Mouse (Mus musculus) left cerebral cortex, adult 2 months (tissue): ENCODE data around the gene Gclm. TPM values are rescaled to one million over a fixed set of nuclear protein-coding genes. Genes with fewer than 3 reads are reported as not detected.
"Not testable (repeated sequence)": the region's sequence is repeated elsewhere in the genome, so short reads cannot be mapped to it uniquely, and the experiment has no call there.

Source experiments
- DNase-seq, 2 experiments: peaks; one replicate each; pipeline ENCODE4 v3.0.0; 2021 to 2022; ENCODE audit warnings: low spot score in 2 of 2, mixed read lengths in 1 of 2; ENCODE audit errors: extremely low spot score in 1 of 2
- H3K27ac ChIP-seq: fragments of 200-600 bp; 2 replicates; pipeline ENCODE4 v1.8.1; 2022
- H3K4me3 ChIP-seq: fragments of 200-600 bp; 2 replicates; pipeline ENCODE4 v1.8.1; 2022
- CTCF ChIP-seq: fragments of 200-600 bp; IDR thresholded peaks from 2 replicates; pipeline ENCODE4 v1.8.1; 2022; ENCODE audit warnings: antibody characterized with exemption, mild to moderate bottlenecking, moderate library complexity
- intact Hi-C: fragments of 180-260 bp; cut with DNase I; formaldehyde crosslinking; loops from one replicate; pipeline ENCODE4 v1.15.1; 2025
- total RNA-seq, 2 experiments: library from RNA; stranded (reverse); gene quantifications; 2 replicates each; pipeline ENCODE4 v1.2.3; 2021

Gclm gene
- total RNA-seq, 2 experiments from 2014 or later, result 60.5 to 67.3 TPM

DNA sequence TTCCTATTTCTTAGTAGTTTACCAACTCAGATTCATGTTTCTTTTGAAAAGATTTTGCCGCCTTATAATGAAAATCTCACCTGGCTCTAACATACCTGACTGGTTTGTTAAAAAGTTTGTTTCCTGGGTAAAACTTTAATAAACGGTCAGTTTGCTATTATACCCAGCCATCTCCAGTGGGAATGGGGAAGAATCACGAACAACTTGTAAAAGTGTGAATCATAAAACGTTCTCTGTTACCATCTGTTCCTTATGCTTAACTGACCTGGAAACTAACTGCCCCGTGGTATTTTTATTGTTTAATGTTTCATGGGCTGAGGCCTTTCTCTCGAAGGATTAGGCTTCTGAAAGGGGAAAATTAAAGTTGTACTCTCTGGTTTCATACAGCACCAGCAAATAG, 598 bp upstream of the Gclm start:
- DNase-seq, result no peak
- Histone ChIP-seq H3K27ac (peak overlapping the region; percentile 66), H3K4me3 (peak overlapping the region; percentile 42)
- intact Hi-C loops, result loop anchor here (1.0 to 5.0 kb wide), 4 partner anchors 29 to 357 kb away; no protein-coding TSS in a partner anchor
- TF ChIP-seq CTCF, result no peak

- Histone ChIP-seq H3K4me3 (peak overlapping the region; percentile 96), H3K27ac (peak overlapping the region; percentile 84)
- DNase-seq, result peak in 1 of 2 experiments; percentile 52
- intact Hi-C loops, result loop anchor here (1.0 to 5.0 kb wide), 4 partner anchors 27 to 359 kb away; no protein-coding TSS in a partner anchor
- peak; percentile 15 for TF ChIP-seq CTCF
Measured at GRCm38 (mm10) chr3:122245878-122246332, 548 bp downstream of the Gclm start.

GRCm38 (mm10) chr3:122246406-122246805, 1.0 kb downstream of the Gclm start:
- no peak for DNase-seq
- intact Hi-C loops, result loop anchor here (5.0 kb wide), 2 partner anchors 54 to 359 kb away; no protein-coding TSS in a partner anchor
- no peak for TF ChIP-seq CTCF
- peak overlapping the region; percentile 84; the same call in 1 of the 2 replicates for H3K27ac ChIP-seq
- peak overlapping the region; percentile 96 for H3K4me3 ChIP-seq

DNA sequence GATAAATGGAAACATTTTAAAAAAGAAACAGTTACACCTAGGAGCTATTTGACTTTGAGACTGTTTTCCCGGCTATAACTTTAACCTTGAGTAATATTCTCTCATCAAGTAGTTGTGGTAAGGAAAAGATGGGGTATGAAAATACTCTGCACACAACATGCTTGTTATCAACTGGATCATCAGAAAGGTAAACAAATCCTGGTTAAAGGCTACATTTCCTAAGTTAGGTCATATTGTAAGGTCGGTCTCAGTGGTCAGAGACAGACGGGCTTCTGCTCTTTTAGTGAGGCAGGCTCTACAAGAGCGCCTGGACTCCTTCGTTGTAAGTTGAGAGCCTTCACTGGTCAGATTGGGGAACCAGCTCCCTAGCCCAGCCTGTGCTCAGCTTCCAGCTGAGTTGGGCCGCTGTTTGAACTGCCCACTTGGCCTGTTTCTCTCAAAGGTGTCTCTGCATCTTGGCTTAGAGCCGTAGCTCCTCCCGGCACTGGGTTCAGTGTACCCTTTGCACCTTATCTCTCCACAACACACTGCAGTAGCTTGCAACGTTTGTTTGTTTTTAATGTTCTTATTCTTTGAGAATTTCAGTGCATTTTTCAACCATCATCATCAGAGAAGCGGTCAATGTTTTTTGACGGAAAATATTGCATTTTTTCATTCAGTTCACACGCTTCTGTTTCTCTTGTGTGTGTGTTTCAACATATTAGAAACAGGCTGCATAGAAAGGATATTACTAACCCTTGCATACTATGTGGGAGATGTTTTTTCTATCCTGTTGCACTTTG, 1.8 kb downstream of the Gclm start:
- Histone ChIP-seq H3K27ac (no peak overlapping the region), H3K4me3 (peak overlapping the region; percentile 96)
- TF ChIP-seq CTCF, result no peak
- DNase-seq, result no peak
- intact Hi-C loops, result loop anchor here (5.0 kb wide), 2 partner anchors 55 to 360 kb away; no protein-coding TSS in a partner anchor

DNA sequence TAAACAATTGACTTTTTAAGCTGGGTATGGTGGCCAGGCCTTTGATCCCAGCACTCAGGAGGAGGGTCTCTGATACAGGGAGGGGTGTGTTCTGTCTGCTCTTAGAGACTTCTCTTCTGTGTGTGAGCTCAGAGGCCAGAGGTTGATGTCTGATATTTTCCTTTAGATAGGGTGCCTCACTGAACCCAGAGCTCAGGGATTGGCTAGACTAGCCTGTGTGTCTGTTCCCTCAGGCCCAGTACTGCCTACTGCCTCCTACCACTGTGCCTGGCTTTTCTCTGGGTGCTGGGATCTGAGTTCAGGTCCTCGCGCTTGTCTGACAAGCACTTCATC, 2.4 kb downstream of the Gclm start:
- no peak for TF ChIP-seq CTCF
- Histone ChIP-seq H3K27ac (no peak overlapping the region), H3K4me3 (no peak overlapping the region; the same call in 1 of the 2 replicates)
- intact Hi-C loops, result loop anchor here (5.0 kb wide), 2 partner anchors 55 to 360 kb away; no protein-coding TSS in a partner anchor
- no peak for DNase-seq

DNA sequence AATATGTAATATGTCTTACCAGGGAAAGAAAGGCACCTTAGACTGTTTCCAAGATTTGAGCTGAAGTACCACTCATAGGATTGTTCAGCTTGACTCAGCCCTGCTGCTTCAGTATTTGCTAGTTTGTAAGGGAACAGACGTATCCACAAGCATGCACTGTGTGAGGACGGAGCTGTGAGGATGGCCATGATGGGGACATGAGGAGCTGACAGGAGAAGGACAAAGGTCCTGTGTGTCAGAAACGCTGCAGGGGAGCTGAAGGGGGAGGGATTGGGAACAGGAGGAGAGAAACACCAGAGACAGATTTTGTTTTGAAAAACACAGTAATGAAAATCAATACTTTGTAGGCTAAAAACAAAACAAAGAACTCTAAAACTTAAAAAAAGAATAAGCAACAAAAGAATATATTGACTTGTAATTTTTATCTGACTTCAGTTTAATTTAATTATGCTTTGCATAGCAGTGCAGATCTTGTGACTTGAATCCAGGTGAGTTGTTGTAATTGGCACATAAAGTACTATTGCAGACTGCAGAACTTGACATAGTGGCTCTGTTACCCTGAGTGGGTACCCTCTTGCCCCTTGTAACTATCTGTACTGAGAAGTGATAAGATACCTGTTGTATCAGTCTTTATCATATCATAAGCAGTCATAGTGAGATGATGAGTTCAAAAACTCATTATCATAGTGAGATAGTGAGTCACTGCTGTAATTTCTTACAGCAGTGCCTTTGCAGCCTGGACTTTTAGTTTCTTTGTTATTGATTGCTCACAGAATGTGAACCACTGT, 7.3 kb downstream of the Gclm start:
- H3K4me3 ChIP-seq, result no peak overlapping the region
- intact Hi-C loops, result no loop called here
- no peak overlapping the region for H3K27ac ChIP-seq
- DNase-seq, result no peak
- TF ChIP-seq CTCF, result no peak

GRCm38 (mm10) chr3:122254050-122254449, 8.7 kb downstream of the Gclm start:
- H3K27ac ChIP-seq, intact Hi-C loops, DNase-seq, H3K4me3 ChIP-seq: not testable (repeated sequence)

DNA sequence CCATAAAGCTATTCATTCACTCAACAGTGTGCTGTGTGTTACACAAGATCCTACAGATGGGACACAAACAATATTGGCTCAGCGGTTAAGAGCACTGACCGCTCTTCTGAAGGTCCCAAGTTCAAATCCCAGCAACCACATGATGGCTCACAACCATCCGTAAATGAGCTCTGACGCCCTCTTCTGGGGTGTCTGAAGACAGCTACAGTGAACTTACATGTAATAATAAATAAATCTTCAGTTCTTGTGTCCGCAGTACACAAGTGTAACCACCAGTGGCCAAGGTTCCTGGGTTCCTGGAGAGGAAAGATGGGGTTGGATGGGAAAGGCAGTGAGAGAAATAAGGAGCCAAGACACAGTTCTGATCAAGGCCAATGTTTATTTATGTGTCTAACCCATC, 24.6 kb downstream of the Gclm start:
- no peak overlapping the region for H3K27ac ChIP-seq
- peak; percentile 21 for TF ChIP-seq CTCF
- H3K4me3 ChIP-seq, result no peak overlapping the region
- DNase-seq, result no peak
- intact Hi-C loops, result no loop called here

GRCm38 (mm10) chr3:122272565-122272964, 27.2 kb downstream of the Gclm start:
- intact Hi-C loops, DNase-seq, H3K27ac ChIP-seq, H3K4me3 ChIP-seq: not testable (repeated sequence)

- DNase-seq, result no peak
- intact Hi-C loops, result loop anchor here (1.0 kb wide), 1 partner anchor 28 kb away; the partner anchor contains the start of gene Gclm
- Histone ChIP-seq H3K4me3 (peak overlapping the region; percentile 77), H3K27ac (peak overlapping the region; percentile 77)
- peak; percentile 34 for TF ChIP-seq CTCF
Measured at GRCm38 (mm10) chr3:122273407-122274240, 28.3 kb downstream of the Gclm start.
